In genomic region chr4:106699989-106700388, GRCm38 (mm10) we compare ENCODE assay signal across 9 mouse cellular contexts. TPM values are rescaled to one million over a fixed set of nuclear protein-coding genes. Genes with fewer than 3 reads are reported as not detected.
A peak's percentile ranks its signal among the peaks of the same experiment; 100 is the strongest.
DNase-seq lines count a peak whose midpoint lies in the region; ATAC-seq lines count a peak whose summit lies in the region.
"Had no signal": no experiment of that assay in that cellular context is flagged by ENCODE, and none has a peak within 500 bp of the region (broad histone marks: within the 10 kb centered on the region; RNA-seq: fewer than 3 reads in every experiment).

No protein-coding gene starts in this region.

- no peak overlapping the region for H3K4me3 ChIP-seq in hindbrain, embryonic 15.5 days
- no peak overlapping the region for H3K4me3 ChIP-seq in limb, embryonic 11.5 days (ENCODE audit: low read depth, low read length)
- H3K4me3 ChIP-seq in neural tube, embryonic 12.5 days: no peak overlapping the region

- WGBS in hindbrain, embryonic 15.5 days: 17% methylated on average over 9 of the region's 9 CpGs
- 21% methylated on average over 9 of the region's 9 CpGs for WGBS in limb, embryonic 11.5 days
- WGBS in neural tube, embryonic 12.5 days: 18% methylated on average over 9 of the region's 9 CpGs

- no peak overlapping the region for H3K4me2 ChIP-seq in hindbrain, embryonic 15.5 days
- no peak overlapping the region for H3K4me2 ChIP-seq in limb, embryonic 11.5 days (ENCODE audit: low read depth, severe bottlenecking)
- H3K4me2 ChIP-seq in neural tube, embryonic 12.5 days (replicated peaks): peak overlapping the region; percentile 16; the same call in 1 of the 2 replicates

- ATAC-seq in cerebellum, adult (ENCODE audit: insufficient number of reproducible peaks, low FRiP score, low TSS enrichment): no peak
- 0 out of 2 replicates have a peak, but pooled peaks have one; percentile 32 for ATAC-seq in hindbrain, embryonic 15.5 days (ENCODE audit: low FRiP score, low read depth)
- ATAC-seq in limb, embryonic 11.5 days (ENCODE audit: insufficient number of reproducible peaks, low FRiP score, low TSS enrichment, low read depth): peak; percentile 44; the same call in 1 of the 2 replicates
- ATAC-seq in neural tube, embryonic 12.5 days (ENCODE audit: low FRiP score, low read depth): peak; percentile 57

- H3K36me3 ChIP-seq in hindbrain, embryonic 15.5 days: no peaks in the 10 kb centered on the region
- no peaks in the 10 kb centered on the region for H3K36me3 ChIP-seq in limb, embryonic 11.5 days (ENCODE audit: control insufficient read depth, insufficient read depth, low read length)
- H3K36me3 ChIP-seq in neural tube, embryonic 12.5 days: no peaks in the 10 kb centered on the region
- H3K36me3 ChIP-seq: G1E had no signal

- peak; percentile 12 to 28 for DNase-seq in cerebellum, adult 18-20 months
- DNase-seq in 416B (ENCODE audit: low read depth): peak; percentile 11
- DNase-seq in embryo, embryonic 11.5 days (ENCODE audit: low read depth, low spot score): peak; percentile 46
- DNase-seq in limb, embryonic 11.5 days (ENCODE audit: low spot score): peak; percentile 84
- DNase-seq in ovary, adult 18-20 months (ENCODE audit: low spot score): no peak

- no peaks in the 10 kb centered on the region for H3K27me3 ChIP-seq in hindbrain, embryonic 15.5 days
- H3K27me3 ChIP-seq in limb, embryonic 11.5 days (ENCODE audit: control insufficient read depth, insufficient read depth, low read length): no peaks in the 10 kb centered on the region
- no peaks in the 10 kb centered on the region; the same call in 1 of the 2 replicates for H3K27me3 ChIP-seq in neural tube, embryonic 12.5 days (replicated peaks)

- H3K27ac ChIP-seq in hindbrain, embryonic 15.5 days (replicated peaks): peak overlapping the region; percentile 70
- H3K27ac ChIP-seq in limb, embryonic 11.5 days (replicated peaks; ENCODE audit: low read depth, low read length): no peak overlapping the region
- no peak overlapping the region for H3K27ac ChIP-seq in neural tube, embryonic 12.5 days

- peaks cover 33% of the 10 kb centered on the region for H3K4me1 ChIP-seq in hindbrain, embryonic 15.5 days (replicated peaks)
- peaks cover 7% of the 10 kb centered on the region for H3K4me1 ChIP-seq in limb, embryonic 11.5 days (ENCODE audit: control insufficient read depth, insufficient read depth, low read length)
- peaks cover 10% of the 10 kb centered on the region; the same call in 1 of the 2 replicates for H3K4me1 ChIP-seq in neural tube, embryonic 12.5 days

- no peaks in the 10 kb centered on the region for H3K9me3 ChIP-seq in hindbrain, embryonic 15.5 days
- H3K9me3 ChIP-seq in limb, embryonic 11.5 days (ENCODE audit: control insufficient read depth, low read length): no peaks in the 10 kb centered on the region
- no peaks in the 10 kb centered on the region for H3K9me3 ChIP-seq in neural tube, embryonic 12.5 days
- H3K9me3 ChIP-seq: G1E had no signal

- no peak overlapping the region for H3K9ac ChIP-seq in hindbrain, embryonic 15.5 days
- no peak overlapping the region for H3K9ac ChIP-seq in limb, embryonic 11.5 days (ENCODE audit: low read length)
- H3K9ac ChIP-seq in neural tube, embryonic 12.5 days: no peak overlapping the region

RNA-seq across cellular contexts. Expression of gene Ttc4, which starts 21.2 kb away (rescaled TPM):
- 131 and 153 TPM in 2 replicates for polyA plus RNA-seq in hindbrain, embryonic 15.5 days (2015; fragmentation: Nextera tagmentation; extraction: Ambion mirVana)
- 101 and 111 TPM in 2 replicates for polyA plus RNA-seq in limb, embryonic 11.5 days (2014; fragmentation: Nextera tagmentation; extraction: Ambion mirVana)
- polyA plus RNA-seq in neural tube, embryonic 12.5 days (2016; fragmentation: Nextera tagmentation; extraction: Ambion mirVana): 98.2 and 106 TPM in 2 replicates

RNA-seq across cellular contexts. Expression of gene Mroh7, which starts 30.7 kb away (rescaled TPM):
- 0.21 and 1.5 TPM in 2 replicates for polyA plus RNA-seq in hindbrain, embryonic 15.5 days (2015; fragmentation: Nextera tagmentation; extraction: Ambion mirVana)
- polyA plus RNA-seq in limb, embryonic 11.5 days (2014; fragmentation: Nextera tagmentation; extraction: Ambion mirVana): 0.30 TPM in 1 of 2 replicates, not detected in the other
- polyA plus RNA-seq in neural tube, embryonic 12.5 days (2016; fragmentation: Nextera tagmentation; extraction: Ambion mirVana): 0.27 and 0.34 TPM in 2 replicates
- polyA plus RNA-seq: G1E had no signal

RNA-seq across cellular contexts. Expression of gene Fam151a, which starts 33.7 kb away (rescaled TPM):
- polyA plus RNA-seq in hindbrain, embryonic 15.5 days (2015; fragmentation: Nextera tagmentation; extraction: Ambion mirVana): not detected in 2 replicates
- polyA plus RNA-seq in limb, embryonic 11.5 days (2014; fragmentation: Nextera tagmentation; extraction: Ambion mirVana): 0.27 TPM in 1 of 2 replicates, not detected in the other
- polyA plus RNA-seq in neural tube, embryonic 12.5 days (2016; fragmentation: Nextera tagmentation; extraction: Ambion mirVana): not detected in 2 replicates
- polyA plus RNA-seq: G1E had no signal

RNA-seq across cellular contexts. Expression of gene Pars2, which starts 49.1 kb away (rescaled TPM):
- 9.6 and 10.3 TPM in 2 replicates for polyA plus RNA-seq in hindbrain, embryonic 15.5 days (2015; fragmentation: Nextera tagmentation; extraction: Ambion mirVana)
- polyA plus RNA-seq in limb, embryonic 11.5 days (2014; fragmentation: Nextera tagmentation; extraction: Ambion mirVana): 14.3 and 17.1 TPM in 2 replicates
- polyA plus RNA-seq in neural tube, embryonic 12.5 days (2016; fragmentation: Nextera tagmentation; extraction: Ambion mirVana): 10.1 and 11.8 TPM in 2 replicates
